Mouse (Mus musculus): ENCODE results near the gene Csnk1g2.

- TF ChIP-seq CTCF (IDR thresholded peaks at IDR 0.05; ENCODE audit: low read depth) (no peak), EP300 (optimal IDR thresholded peaks at IDR 0.05) (no peak)
Observed at GRCm38 (mm10) chr10:80625764-80626163, 3.1 kb downstream of the Csnk1g2 start.
